Mouse (Mus musculus) lung, postnatal 36 days (tissue): ENCODE data around the gene Vwa8.
A peak's percentile ranks its signal among the peaks of the same experiment; 100 is the strongest.

ENCODE experiments used
- DNase-seq: peaks from one replicate; pipeline ENCODE4 v3.0.0; 2022; ENCODE audit warnings: mixed read lengths

The Vwa8 gene

DNA sequence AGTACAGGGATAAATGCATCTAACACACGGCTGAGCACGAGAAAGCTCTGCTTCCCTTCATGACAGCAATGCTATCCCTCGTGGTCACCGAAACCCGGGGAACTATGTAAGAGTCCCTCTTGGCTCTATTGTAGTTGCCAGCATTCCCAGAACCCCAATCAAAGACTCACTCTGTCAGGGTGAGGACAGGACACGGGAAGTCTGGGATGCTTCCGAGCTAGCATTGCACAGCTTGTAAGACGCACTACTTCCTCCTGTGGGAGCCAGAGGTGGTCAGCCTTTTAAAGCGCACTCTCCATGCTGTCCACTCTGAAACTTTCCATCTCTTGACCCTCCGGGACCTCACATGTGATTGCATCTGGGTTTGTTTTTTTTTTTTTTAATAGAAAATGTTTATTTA is 335.2 kb downstream of the Vwa8 start:
- DNase-seq = peak; percentile 6

DNA sequence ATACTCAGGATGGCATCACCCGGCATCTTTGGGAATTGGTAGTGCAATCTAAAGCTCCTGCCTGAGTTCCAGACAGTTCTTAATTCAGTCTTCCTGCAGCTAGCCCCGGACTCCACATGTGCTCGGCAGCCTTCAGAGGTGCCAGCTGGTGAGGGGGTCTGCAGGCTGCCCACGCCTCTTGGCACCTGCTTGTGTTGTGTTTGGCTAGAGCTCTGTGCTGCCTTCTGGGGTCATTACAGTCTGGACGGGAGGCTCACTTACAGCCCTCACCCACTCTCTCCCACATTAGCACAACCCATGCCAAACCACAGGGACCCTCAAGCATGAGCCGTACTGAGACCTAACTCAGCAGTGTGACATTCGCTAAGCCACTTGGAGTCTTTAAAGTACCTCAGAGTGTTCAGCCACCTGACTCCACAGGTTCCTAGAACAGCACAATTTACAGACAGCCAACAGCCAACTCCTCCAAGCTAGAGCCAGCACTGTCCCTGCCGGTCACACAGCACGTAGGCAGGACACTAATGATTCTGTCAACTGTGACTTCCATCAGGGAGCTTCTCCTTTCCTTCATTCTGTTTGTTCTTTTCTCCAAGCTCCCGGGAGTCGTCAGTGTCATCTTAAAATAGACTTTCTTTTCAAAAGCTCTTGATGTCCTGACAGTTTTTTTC is 336.3 kb downstream of the Vwa8 start:
- peak; percentile 26 for DNase-seq

DNA sequence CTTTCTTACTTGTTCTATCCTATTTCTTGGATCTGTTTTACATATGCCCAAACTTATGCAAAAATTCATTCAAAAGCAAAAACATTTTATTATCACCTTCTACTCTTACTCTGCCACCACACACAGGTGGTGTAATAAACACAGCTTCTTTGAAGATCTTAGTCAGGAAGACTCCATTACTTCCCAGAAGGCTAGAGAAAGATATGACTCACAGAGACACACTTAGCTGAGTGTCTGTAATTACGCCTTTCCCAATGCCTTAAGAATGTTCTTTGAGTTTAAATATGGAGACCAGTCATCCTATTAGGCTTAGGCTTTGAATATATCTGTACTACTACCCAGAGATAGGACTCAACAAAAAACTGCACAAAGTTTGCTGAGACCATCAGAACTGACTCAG is 338.1 kb downstream of the Vwa8 start:
- no peak for DNase-seq

- no peak for DNase-seq
These were observed 347.9 kb downstream of the Vwa8 start for GRCm38 (mm10) chr14:79196711-79197110.

DNA sequence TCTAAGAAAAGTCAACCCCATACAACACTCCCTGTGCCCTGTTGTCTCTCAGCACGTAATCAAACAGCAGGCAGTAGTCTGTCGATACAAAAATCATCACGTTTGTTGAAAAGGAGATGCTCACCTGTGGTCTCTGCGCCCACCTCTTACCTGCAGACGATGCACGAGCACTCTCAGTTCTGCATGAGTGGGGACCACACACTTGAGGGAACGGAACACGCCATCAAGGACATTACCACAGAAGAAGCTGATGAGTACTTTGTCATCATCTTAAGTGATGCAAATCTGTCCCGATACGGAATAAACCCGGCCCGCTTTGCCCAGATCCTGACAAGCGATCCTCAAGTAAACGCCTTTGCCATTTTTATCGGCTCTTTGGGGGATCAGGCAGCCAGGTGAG is 349.2 kb downstream of the Vwa8 start:
- DNase-seq = no peak

DNA sequence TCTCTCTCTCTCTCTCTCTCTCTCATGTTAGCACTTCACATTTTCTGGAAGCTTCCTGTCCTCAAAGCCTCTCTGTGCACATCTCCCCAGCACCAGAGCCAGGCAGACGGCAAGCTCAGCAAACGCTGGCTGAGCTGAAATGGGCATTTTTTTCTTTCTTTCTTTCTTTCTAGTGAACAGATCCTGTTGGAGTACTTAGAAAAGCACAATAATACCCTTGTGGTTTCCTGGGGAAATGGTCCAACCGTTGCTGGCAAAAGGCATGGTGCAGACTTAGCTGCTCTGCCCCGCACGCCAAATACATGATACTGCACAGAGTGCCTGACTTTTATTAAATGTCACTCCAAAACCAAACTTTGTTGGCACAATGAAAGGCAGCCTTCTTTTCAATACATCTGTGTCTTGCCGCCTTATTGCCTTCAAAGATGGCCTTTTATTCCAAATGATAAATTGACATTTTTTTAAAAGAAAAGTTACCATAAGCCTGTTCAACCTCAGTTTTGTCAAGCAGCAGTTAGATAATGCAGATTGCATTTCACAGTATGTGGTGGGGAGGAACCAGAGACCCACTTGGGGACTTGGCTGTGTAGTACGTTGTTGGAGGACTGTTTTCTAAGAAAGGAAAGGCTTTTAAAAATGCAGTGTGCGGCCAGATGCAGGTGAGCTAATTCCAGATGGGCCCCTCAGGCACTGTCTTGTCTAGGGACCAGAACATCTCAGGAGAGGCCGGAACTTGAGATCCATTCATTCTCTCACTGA is 351.5 kb downstream of the Vwa8 start:
- no peak for DNase-seq

DNA sequence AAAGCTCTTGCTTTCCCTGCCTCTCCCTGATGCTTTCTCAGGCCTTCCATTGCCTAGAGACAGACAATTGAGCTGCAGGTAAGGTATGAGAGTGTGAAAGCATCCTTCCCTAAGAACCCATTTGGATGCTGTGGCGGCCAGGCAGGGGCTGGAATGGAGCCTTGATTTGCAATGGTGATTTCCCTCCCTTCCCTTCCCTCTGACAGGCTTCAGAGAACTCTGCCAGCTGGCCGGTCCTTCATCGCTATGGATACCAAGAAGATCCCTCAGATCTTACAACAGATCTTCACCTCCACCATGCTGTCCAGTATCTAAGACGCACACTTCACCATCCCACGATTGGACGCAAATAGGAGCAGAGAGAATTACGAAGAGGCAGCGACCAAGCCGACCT is 352.0 kb downstream of the Vwa8 start:
- no peak for DNase-seq

- DNase-seq = peak; percentile 44
These were observed 354.0 kb downstream of the Vwa8 start for GRCm38 (mm10) chr14:79202722-79203362.

DNA sequence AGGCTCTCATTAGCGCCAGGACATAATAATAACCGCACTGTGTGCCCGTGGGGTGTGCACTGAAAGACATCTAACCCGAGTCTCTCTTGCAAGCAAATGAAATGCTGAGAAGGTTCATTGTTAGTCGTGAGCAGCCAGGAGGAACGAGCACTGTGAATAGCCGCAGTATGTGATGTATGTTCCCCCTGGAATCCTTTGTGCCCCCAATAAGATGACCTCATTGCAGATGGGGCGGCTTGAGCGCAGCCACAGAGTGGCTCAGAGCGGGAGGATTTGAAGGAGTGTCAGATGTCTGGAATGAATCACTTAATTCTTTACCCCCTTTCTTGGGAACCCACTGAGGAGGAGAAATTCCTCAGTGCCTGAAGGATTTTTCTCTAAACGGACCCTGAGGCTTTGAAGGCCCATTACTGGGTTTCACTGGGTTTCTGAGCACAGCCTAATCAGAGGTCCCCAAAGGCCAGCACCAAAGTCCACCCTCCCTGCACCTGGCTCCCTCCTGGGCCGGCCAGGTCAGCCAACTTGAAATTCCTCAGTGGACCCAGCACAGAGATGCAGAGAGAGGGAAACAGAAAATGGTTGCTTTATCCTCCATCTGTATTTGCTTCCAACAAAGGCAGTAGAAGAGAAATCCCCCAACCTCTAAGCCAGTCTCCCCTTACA is 354.8 kb downstream of the Vwa8 start:
- DNase-seq = no peak

- DNase-seq = peak; percentile 63
These were observed 356.0 kb downstream of the Vwa8 start for GRCm38 (mm10) chr14:79204866-79205265.

GRCm38 (mm10) chr14:79206210-79206609 is 357.4 kb downstream of the Vwa8 start:
- DNase-seq = peak; percentile 74

DNA sequence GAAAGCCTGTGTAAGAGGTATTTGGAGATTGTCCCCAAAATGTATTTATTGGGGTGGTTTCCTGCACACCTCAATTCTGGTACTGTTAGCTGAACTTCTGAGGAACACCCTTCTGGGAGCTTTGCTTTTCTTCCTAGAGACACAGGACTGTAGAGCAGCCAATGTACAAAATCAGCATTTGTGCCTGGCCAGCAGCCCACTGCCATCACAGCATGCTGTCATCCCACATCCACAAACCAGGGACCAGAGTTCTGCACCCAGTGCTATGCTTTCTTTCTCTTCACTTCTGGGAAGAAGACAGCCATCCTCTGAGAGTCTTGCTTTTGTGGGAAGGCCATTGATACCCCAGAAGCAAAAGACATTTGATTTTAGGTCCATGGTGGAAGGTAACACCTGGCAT is 359.6 kb downstream of the Vwa8 start:
- no peak for DNase-seq

DNA sequence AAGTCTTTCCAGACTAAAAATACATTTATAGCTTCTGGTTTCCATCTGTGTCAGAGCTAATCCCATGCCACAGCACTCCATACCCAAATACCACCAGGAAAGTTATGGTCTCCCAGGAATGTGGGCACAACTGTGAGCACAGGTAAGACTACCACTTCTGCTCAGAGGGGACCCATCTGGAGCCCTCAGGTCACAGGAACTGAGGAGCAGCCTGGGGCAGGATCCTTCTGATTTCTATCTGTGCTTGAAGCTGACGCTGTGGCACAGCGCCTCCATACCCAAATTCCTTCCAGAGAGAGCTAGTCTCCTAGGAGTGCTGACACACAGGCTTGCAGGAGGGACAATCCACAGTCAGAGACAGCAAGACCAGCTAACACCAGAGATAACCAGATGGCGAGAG is 361.0 kb downstream of the Vwa8 start:
- no peak for DNase-seq

GRCm38 (mm10) chr14:79212380-79212991 is 363.6 kb downstream of the Vwa8 start:
- DNase-seq = no peak

DNA sequence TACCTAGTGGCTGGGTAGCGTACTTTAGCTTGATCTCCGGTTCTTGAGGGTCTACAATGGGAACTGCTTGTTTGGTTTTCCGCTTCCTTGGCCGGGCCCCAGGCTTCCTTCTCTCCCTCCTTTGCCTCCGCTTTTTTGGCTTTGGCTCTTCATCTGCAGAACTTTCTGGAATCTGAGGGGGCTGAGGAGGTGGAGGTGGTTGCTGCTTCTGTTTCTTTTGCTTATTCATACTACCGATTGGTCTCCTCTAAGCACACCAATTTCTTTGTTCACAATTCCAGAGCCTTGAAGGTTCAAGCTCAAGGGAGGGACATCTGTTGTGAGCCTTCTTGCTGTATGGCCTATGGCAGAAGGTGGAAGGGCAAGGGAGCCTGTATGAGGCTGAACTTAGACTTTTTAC is 365.3 kb downstream of the Vwa8 start:
- DNase-seq = no peak

DNA sequence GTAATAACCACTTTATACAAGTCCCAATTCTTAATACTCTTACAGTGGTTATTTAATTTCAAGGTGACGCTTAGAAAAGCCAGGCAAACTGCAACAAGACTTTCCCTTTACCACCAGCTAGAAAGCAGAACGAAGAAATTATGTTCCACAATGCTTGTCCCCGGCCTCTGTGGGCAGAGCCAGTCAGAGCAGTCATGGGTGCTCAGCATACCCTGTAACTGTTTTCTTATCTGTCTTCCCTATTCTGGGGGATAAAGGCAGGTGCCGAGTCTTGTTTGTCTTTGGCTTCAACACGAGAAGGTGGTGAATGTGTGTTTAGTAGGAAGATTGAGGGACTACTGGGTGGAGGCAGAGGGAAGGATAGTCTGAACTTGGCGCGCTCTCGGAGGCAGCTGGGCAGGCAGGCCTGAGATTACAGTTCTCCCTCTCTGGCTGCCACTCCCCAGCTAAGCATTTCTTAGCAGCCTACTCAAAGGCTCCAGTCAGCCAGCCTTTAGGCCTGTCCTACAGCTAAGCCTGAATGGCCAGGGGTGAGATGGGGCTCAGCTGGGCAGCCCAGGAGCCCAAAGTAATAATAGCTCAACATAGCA is 365.9 kb downstream of the Vwa8 start:
- no peak for DNase-seq

GRCm38 (mm10) chr14:79216366-79216765 is 367.5 kb downstream of the Vwa8 start:
- DNase-seq = no peak

DNA sequence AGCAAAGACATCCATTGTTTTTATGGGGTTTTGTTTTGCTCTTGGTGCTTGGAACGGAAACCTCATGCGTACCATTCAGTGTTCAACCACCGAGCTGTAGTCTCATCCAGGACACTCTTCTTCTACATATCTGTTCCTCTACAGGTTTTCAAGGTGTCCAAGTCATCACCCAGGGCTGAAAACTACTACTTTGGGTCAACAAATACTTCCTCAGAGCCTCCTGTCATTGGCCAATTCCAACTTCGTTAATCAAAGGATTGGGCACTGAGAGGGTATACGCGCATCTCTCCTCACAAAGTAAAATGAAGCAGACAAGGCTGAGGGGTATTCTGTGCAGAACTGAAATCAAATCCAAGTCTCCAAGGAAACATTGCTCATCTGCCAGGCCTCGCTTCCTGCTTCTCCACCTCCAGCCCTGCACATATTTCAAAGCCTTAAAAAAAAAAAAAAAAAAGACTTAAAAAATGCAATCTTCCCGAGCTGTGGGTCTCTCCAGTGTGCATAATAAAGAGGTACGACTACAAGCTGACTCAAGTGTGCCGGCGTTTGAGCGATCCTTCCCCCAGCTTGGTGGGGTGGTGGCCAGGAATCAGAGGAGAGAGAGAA is 374.7 kb downstream of the Vwa8 start:
- DNase-seq = no peak

DNA sequence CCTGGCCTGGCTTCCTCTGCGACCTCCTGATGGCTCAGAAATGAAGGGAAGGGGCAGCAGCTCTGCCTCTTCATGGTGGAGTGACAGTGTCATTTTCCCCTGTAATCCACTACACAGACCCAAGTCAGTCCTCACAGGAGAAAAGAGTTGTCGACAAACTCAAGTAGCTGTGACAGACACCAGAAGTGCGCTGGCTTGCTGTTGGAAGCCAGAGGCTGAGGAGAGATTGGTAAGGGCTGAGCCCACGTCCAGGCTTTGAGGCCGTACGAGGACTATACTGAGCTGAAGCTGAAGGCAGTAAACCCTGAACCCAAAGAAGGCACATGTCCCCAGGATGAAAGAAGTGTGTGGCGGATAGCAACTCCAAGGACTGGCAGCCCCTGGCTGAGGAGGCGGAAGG is 376.6 kb downstream of the Vwa8 start:
- DNase-seq = no peak

- peak; percentile 37 for DNase-seq
These were observed 377.2 kb downstream of the Vwa8 start for GRCm38 (mm10) chr14:79226056-79226455.

- DNase-seq = no peak
These were observed 377.9 kb downstream of the Vwa8 start for GRCm38 (mm10) chr14:79226741-79227140.

GRCm38 (mm10) chr14:79227955-79228354 is 379.1 kb downstream of the Vwa8 start:
- DNase-seq = peak; percentile 72
